Mouse (Mus musculus): ENCODE data around the gene Rtp1. TPM values are rescaled to one million over a fixed set of nuclear protein-coding genes. Genes with fewer than 3 reads are reported as not detected.

Rtp1 gene
- polyA plus RNA-seq, 2 experiments: not detected

GRCm38 (mm10) chr16:23401959-23402358, 27.0 kb upstream of the Rtp1 start:
- no peaks in the 10 kb centered on the region for H3K9me3 ChIP-seq (ENCODE audit: control insufficient read depth, low read length)
- no peak overlapping the region for H3K4me3 ChIP-seq (replicated peaks; ENCODE audit: low read length)
- H3K27ac ChIP-seq (replicated peaks; ENCODE audit: low read depth, low read length): no peak overlapping the region
- no peak for DNase-seq (ENCODE audit: low spot score)
- no peak overlapping the region for H3K9ac ChIP-seq (ENCODE audit: low read depth, low read length, severe bottlenecking)
- H3K4me2 ChIP-seq (replicated peaks; ENCODE audit: low read depth, low read length, severe bottlenecking): no peak overlapping the region
- no peaks in the 10 kb centered on the region for H3K27me3 ChIP-seq (ENCODE audit: control insufficient read depth, insufficient read depth, low read length)
- no peak for TF ChIP-seq POLR2A (IDR thresholded peaks at IDR 0.05; ENCODE audit: borderline replicate concordance, extremely low read depth, insufficient read depth, insufficient read length)
- 24% methylated on average over 3 of the region's 3 CpGs for WGBS
- H3K36me3 ChIP-seq (ENCODE audit: control insufficient read depth, insufficient read depth, low read length): no peaks in the 10 kb centered on the region
- ATAC-seq (ENCODE audit: low FRiP score, low read depth): no peak
- no peaks in the 10 kb centered on the region for H3K4me1 ChIP-seq (ENCODE audit: control insufficient read depth, insufficient read depth, low read length)

- H3K4me2 ChIP-seq (replicated peaks; ENCODE audit: low read depth, low read length, severe bottlenecking): no peak overlapping the region
- peak; percentile 41 for ATAC-seq (ENCODE audit: low FRiP score, low read depth)
- 43% methylated on average over 8 of the region's 8 CpGs for WGBS
Observed at GRCm38 (mm10) chr16:23403008-23403755, 25.8 kb upstream of the Rtp1 start.

GRCm38 (mm10) chr16:23412930-23413329, 16.0 kb upstream of the Rtp1 start:
- Histone ChIP-seq H3K27ac (replicated peaks; ENCODE audit: low read depth, low read length) (no peak overlapping the region), H3K4me1 (ENCODE audit: control insufficient read depth, insufficient read depth, low read length) (peaks cover 6% of the 10 kb centered on the region; the same call in 1 of the 2 replicates), H3K9me3 (ENCODE audit: control insufficient read depth, low read length) (no peaks in the 10 kb centered on the region), H3K4me2 (replicated peaks; ENCODE audit: low read depth, low read length, severe bottlenecking) (no peak overlapping the region), H3K36me3 (ENCODE audit: control insufficient read depth, insufficient read depth, low read length) (no peaks in the 10 kb centered on the region), H3K9ac (ENCODE audit: low read depth, low read length, severe bottlenecking) (no peak overlapping the region), H3K4me3 (replicated peaks; ENCODE audit: low read length) (no peak overlapping the region), H3K27me3 (ENCODE audit: control insufficient read depth, insufficient read depth, low read length) (no peaks in the 10 kb centered on the region)
- ATAC-seq (ENCODE audit: low FRiP score, low read depth) (no peak), DNase-seq (ENCODE audit: low spot score) (no peak)
- WGBS: 82% methylated on average over 6 of the region's 6 CpGs
- TF ChIP-seq POLR2A (IDR thresholded peaks at IDR 0.05; ENCODE audit: borderline replicate concordance, extremely low read depth, insufficient read depth, insufficient read length): no peak

More at GRCm38 (mm10) chr16:23403008-23403755, 25.8 kb upstream of the Rtp1 start:
- Histone ChIP-seq H3K4me3 (replicated peaks; ENCODE audit: low read length) (no peak overlapping the region), H3K36me3 (ENCODE audit: control insufficient read depth, insufficient read depth, low read length) (no peaks in the 10 kb centered on the region), H3K27ac (replicated peaks; ENCODE audit: low read depth, low read length) (no peak overlapping the region), H3K9ac (ENCODE audit: low read depth, low read length, severe bottlenecking) (no peak overlapping the region), H3K27me3 (ENCODE audit: control insufficient read depth, insufficient read depth, low read length) (no peaks in the 10 kb centered on the region), H3K9me3 (ENCODE audit: control insufficient read depth, low read length) (no peaks in the 10 kb centered on the region), H3K4me1 (ENCODE audit: control insufficient read depth, insufficient read depth, low read length) (no peaks in the 10 kb centered on the region)
- no peak for TF ChIP-seq POLR2A (IDR thresholded peaks at IDR 0.05; ENCODE audit: borderline replicate concordance, extremely low read depth, insufficient read depth, insufficient read length)
- peak; percentile 87 for DNase-seq (ENCODE audit: low spot score)

- DNase-seq (ENCODE audit: low spot score): peak; percentile 57
- Histone ChIP-seq H3K4me1 (ENCODE audit: control insufficient read depth, insufficient read depth, low read length) (peaks cover 6% of the 10 kb centered on the region; the same call in 1 of the 2 replicates), H3K9ac (ENCODE audit: low read depth, low read length, severe bottlenecking) (no peak overlapping the region; the same call in 1 of the 2 replicates), H3K9me3 (ENCODE audit: control insufficient read depth, low read length) (no peaks in the 10 kb centered on the region), H3K4me3 (replicated peaks; ENCODE audit: low read length) (no peak overlapping the region), H3K36me3 (ENCODE audit: control insufficient read depth, insufficient read depth, low read length) (no peaks in the 10 kb centered on the region), H3K4me2 (replicated peaks; ENCODE audit: low read depth, low read length, severe bottlenecking) (peak overlapping the region; percentile 32), H3K27ac (replicated peaks; ENCODE audit: low read depth, low read length) (no peak overlapping the region), H3K27me3 (ENCODE audit: control insufficient read depth, insufficient read depth, low read length) (no peaks in the 10 kb centered on the region)
- peak; percentile 47; the same call in 1 of the 2 replicates for ATAC-seq (ENCODE audit: low FRiP score, low read depth)
- TF ChIP-seq POLR2A (IDR thresholded peaks at IDR 0.05; ENCODE audit: borderline replicate concordance, extremely low read depth, insufficient read depth, insufficient read length): no peak
- 29% methylated on average over 10 of the region's 10 CpGs for WGBS
Observed at GRCm38 (mm10) chr16:23416261-23416656, 12.7 kb upstream of the Rtp1 start.

GRCm38 (mm10) chr16:23416657-23417293, 12.2 kb upstream of the Rtp1 start:
- DNase-seq (ENCODE audit: low spot score) (no peak), ATAC-seq (ENCODE audit: low FRiP score, low read depth) (peak; percentile 50; the same call in 1 of the 2 replicates)
- H3K4me1 ChIP-seq (ENCODE audit: control insufficient read depth, insufficient read depth, low read length): peaks cover 6% of the 10 kb centered on the region; the same call in 1 of the 2 replicates
- no peak overlapping the region for H3K27ac ChIP-seq (replicated peaks; ENCODE audit: low read depth, low read length)
- H3K9ac ChIP-seq (ENCODE audit: low read depth, low read length, severe bottlenecking): no peak overlapping the region; the same call in 1 of the 2 replicates
- no peak for TF ChIP-seq POLR2A (IDR thresholded peaks at IDR 0.05; ENCODE audit: borderline replicate concordance, extremely low read depth, insufficient read depth, insufficient read length)
- no peaks in the 10 kb centered on the region for H3K9me3 ChIP-seq (ENCODE audit: control insufficient read depth, low read length)
- H3K4me3 ChIP-seq (replicated peaks; ENCODE audit: low read length): no peak overlapping the region
- H3K4me2 ChIP-seq (replicated peaks; ENCODE audit: low read depth, low read length, severe bottlenecking): peak overlapping the region; percentile 32
- H3K36me3 ChIP-seq (ENCODE audit: control insufficient read depth, insufficient read depth, low read length): no peaks in the 10 kb centered on the region
- no peaks in the 10 kb centered on the region for H3K27me3 ChIP-seq (ENCODE audit: control insufficient read depth, insufficient read depth, low read length)
- 46% methylated on average over 9 of the region's 9 CpGs for WGBS
